Mouse (Mus musculus): Measurements from ENCODE around the gene Tspan11. TPM values are rescaled to one million over a fixed set of nuclear protein-coding genes. Genes with fewer than 3 reads are reported as not detected.

The Tspan11 gene
- polyA plus RNA-seq, 1 experiment from 2014 or later = 17.9 TPM

- no peak overlapping the region for H3K9ac ChIP-seq (ENCODE audit: low read depth, low read length)
- no peaks in the 10 kb centered on the region for H3K36me3 ChIP-seq (ENCODE audit: control insufficient read depth, insufficient read depth, low read length)
- WGBS = 88% methylated on average over 6 of the region's 6 CpGs
- no peak overlapping the region for H3K27ac ChIP-seq (ENCODE audit: low read depth, low read length)
- no peaks in the 10 kb centered on the region for H3K27me3 ChIP-seq (ENCODE audit: control insufficient read depth, insufficient read depth, low read length)
- no peak overlapping the region for H3K4me2 ChIP-seq (replicated peaks; ENCODE audit: low read depth, low read length)
- ATAC-seq (ENCODE audit: low FRiP score) (no peak), DNase-seq (ENCODE audit: low spot score) (no peak)
- no peaks in the 10 kb centered on the region for H3K9me3 ChIP-seq (ENCODE audit: control insufficient read depth, low read length)
- no peaks in the 10 kb centered on the region for H3K4me1 ChIP-seq (replicated peaks; ENCODE audit: control insufficient read depth, insufficient read depth, low read length)
- no peak overlapping the region for H3K4me3 ChIP-seq (ENCODE audit: low read depth, low read length)
Measured at GRCm38 (mm10) chr6:127871436-127871835, 16.0 kb upstream of the Tspan11 start.

GRCm38 (mm10) chr6:127872581-127872980, 14.8 kb upstream of the Tspan11 start:
- H3K27me3 ChIP-seq (ENCODE audit: control insufficient read depth, insufficient read depth, low read length) = no peaks in the 10 kb centered on the region
- H3K27ac ChIP-seq (ENCODE audit: low read depth, low read length) = no peak overlapping the region
- no peak for ATAC-seq (ENCODE audit: low FRiP score)
- H3K9me3 ChIP-seq (ENCODE audit: control insufficient read depth, low read length) = no peaks in the 10 kb centered on the region
- H3K4me3 ChIP-seq (ENCODE audit: low read depth, low read length) = no peak overlapping the region
- no peak for DNase-seq (ENCODE audit: low spot score)
- no peak overlapping the region for H3K9ac ChIP-seq (ENCODE audit: low read depth, low read length)
- no peaks in the 10 kb centered on the region for H3K36me3 ChIP-seq (ENCODE audit: control insufficient read depth, insufficient read depth, low read length)
- 93% methylated on average over 8 of the region's 8 CpGs for WGBS
- H3K4me2 ChIP-seq (replicated peaks; ENCODE audit: low read depth, low read length) = no peak overlapping the region
- H3K4me1 ChIP-seq (replicated peaks; ENCODE audit: control insufficient read depth, insufficient read depth, low read length) = no peaks in the 10 kb centered on the region

- Histone ChIP-seq H3K36me3 (ENCODE audit: control insufficient read depth, insufficient read depth, low read length) (no peaks in the 10 kb centered on the region), H3K27me3 (ENCODE audit: control insufficient read depth, insufficient read depth, low read length) (no peaks in the 10 kb centered on the region), H3K4me2 (replicated peaks; ENCODE audit: low read depth, low read length) (no peak overlapping the region), H3K4me1 (replicated peaks; ENCODE audit: control insufficient read depth, insufficient read depth, low read length) (no peaks in the 10 kb centered on the region), H3K4me3 (ENCODE audit: low read depth, low read length) (no peak overlapping the region), H3K27ac (ENCODE audit: low read depth, low read length) (no peak overlapping the region), H3K9me3 (ENCODE audit: control insufficient read depth, low read length) (peaks cover 4% of the 10 kb centered on the region; the same call in 1 of the 2 replicates), H3K9ac (ENCODE audit: low read depth, low read length) (no peak overlapping the region)
- WGBS = 57% methylated on average over 11 of the region's 11 CpGs
- ATAC-seq (ENCODE audit: low FRiP score) (no peak), DNase-seq (ENCODE audit: low spot score) (no peak)
Measured at GRCm38 (mm10) chr6:127875883-127876282, 11.5 kb upstream of the Tspan11 start.

GRCm38 (mm10) chr6:127876436-127876835, 11.0 kb upstream of the Tspan11 start:
- H3K4me2 ChIP-seq (replicated peaks; ENCODE audit: low read depth, low read length) = no peak overlapping the region
- no peak overlapping the region for H3K9ac ChIP-seq (ENCODE audit: low read depth, low read length)
- no peaks in the 10 kb centered on the region for H3K4me1 ChIP-seq (replicated peaks; ENCODE audit: control insufficient read depth, insufficient read depth, low read length)
- peaks cover 4% of the 10 kb centered on the region; the same call in 1 of the 2 replicates for H3K9me3 ChIP-seq (ENCODE audit: control insufficient read depth, low read length)
- no peaks in the 10 kb centered on the region for H3K36me3 ChIP-seq (ENCODE audit: control insufficient read depth, insufficient read depth, low read length)
- H3K4me3 ChIP-seq (ENCODE audit: low read depth, low read length) = no peak overlapping the region
- H3K27me3 ChIP-seq (ENCODE audit: control insufficient read depth, insufficient read depth, low read length) = no peaks in the 10 kb centered on the region
- H3K27ac ChIP-seq (ENCODE audit: low read depth, low read length) = no peak overlapping the region
- WGBS = 86% methylated on average over 9 of the region's 9 CpGs
- ATAC-seq (ENCODE audit: low FRiP score) (no peak), DNase-seq (ENCODE audit: low spot score) (no peak)

- 85% methylated on average over 12 of the region's 12 CpGs for WGBS
- no peak overlapping the region for H3K4me2 ChIP-seq (replicated peaks; ENCODE audit: low read depth, low read length)
Measured at GRCm38 (mm10) chr6:127877026-127877425, 10.4 kb upstream of the Tspan11 start.

GRCm38 (mm10) chr6:127879472-127879871, 7.9 kb upstream of the Tspan11 start:
- DNase-seq (ENCODE audit: low spot score) = peak; percentile 39
- Histone ChIP-seq H3K9ac (ENCODE audit: low read depth, low read length) (no peak overlapping the region), H3K4me2 (replicated peaks; ENCODE audit: low read depth, low read length) (no peak overlapping the region), H3K4me1 (replicated peaks; ENCODE audit: control insufficient read depth, insufficient read depth, low read length) (no peaks in the 10 kb centered on the region), H3K36me3 (ENCODE audit: control insufficient read depth, insufficient read depth, low read length) (no peaks in the 10 kb centered on the region), H3K27me3 (ENCODE audit: control insufficient read depth, insufficient read depth, low read length) (no peaks in the 10 kb centered on the region), H3K27ac (ENCODE audit: low read depth, low read length) (no peak overlapping the region), H3K9me3 (ENCODE audit: control insufficient read depth, low read length) (peaks cover 4% of the 10 kb centered on the region; the same call in 1 of the 2 replicates), H3K4me3 (ENCODE audit: low read depth, low read length) (no peak overlapping the region)
- WGBS = 88% methylated on average over 6 of the region's 6 CpGs
- ATAC-seq (ENCODE audit: low FRiP score) = no peak

More at GRCm38 (mm10) chr6:127877026-127877425, 10.4 kb upstream of the Tspan11 start:
- H3K27ac ChIP-seq (ENCODE audit: low read depth, low read length) = no peak overlapping the region
- no peaks in the 10 kb centered on the region for H3K27me3 ChIP-seq (ENCODE audit: control insufficient read depth, insufficient read depth, low read length)
- DNase-seq (ENCODE audit: low spot score) = no peak
- H3K9ac ChIP-seq (ENCODE audit: low read depth, low read length) = no peak overlapping the region
- ATAC-seq (ENCODE audit: low FRiP score) = no peak
- H3K36me3 ChIP-seq (ENCODE audit: control insufficient read depth, insufficient read depth, low read length) = no peaks in the 10 kb centered on the region
- peaks cover 4% of the 10 kb centered on the region; the same call in 1 of the 2 replicates for H3K9me3 ChIP-seq (ENCODE audit: control insufficient read depth, low read length)
- no peak overlapping the region for H3K4me3 ChIP-seq (ENCODE audit: low read depth, low read length)
- no peaks in the 10 kb centered on the region for H3K4me1 ChIP-seq (replicated peaks; ENCODE audit: control insufficient read depth, insufficient read depth, low read length)

- 4% methylated on average over 7 of the region's 7 CpGs for WGBS
- Histone ChIP-seq H3K27me3 (ENCODE audit: control insufficient read depth, insufficient read depth, low read length) (no peaks in the 10 kb centered on the region), H3K9me3 (ENCODE audit: control insufficient read depth, low read length) (no peaks in the 10 kb centered on the region), H3K36me3 (ENCODE audit: control insufficient read depth, insufficient read depth, low read length) (no peaks in the 10 kb centered on the region), H3K4me2 (replicated peaks; ENCODE audit: low read depth, low read length) (peak overlapping the region; percentile 63), H3K4me1 (replicated peaks; ENCODE audit: control insufficient read depth, insufficient read depth, low read length) (peaks cover 8% of the 10 kb centered on the region), H3K27ac (ENCODE audit: low read depth, low read length) (no peak overlapping the region), H3K9ac (ENCODE audit: low read depth, low read length) (peak overlapping the region; percentile 71), H3K4me3 (ENCODE audit: low read depth, low read length) (peak overlapping the region; percentile 40)
- peak; percentile 41; the same call in 1 of the 2 replicates for ATAC-seq (ENCODE audit: low FRiP score)
- DNase-seq (ENCODE audit: low spot score) = no peak
Measured at GRCm38 (mm10) chr6:127886916-127887315, 473 bp upstream of the Tspan11 start.

GRCm38 (mm10) chr6:127888581-127888980, 1.2 kb downstream of the Tspan11 start:
- WGBS = 63% methylated on average over 3 of the region's 3 CpGs
- H3K4me2 ChIP-seq (replicated peaks; ENCODE audit: low read depth, low read length) = peak overlapping the region; percentile 63
- DNase-seq (ENCODE audit: low spot score) (no peak), ATAC-seq (ENCODE audit: low FRiP score) (no peak)
- peak overlapping the region; percentile 71 for H3K9ac ChIP-seq (ENCODE audit: low read depth, low read length)
- H3K27ac ChIP-seq (ENCODE audit: low read depth, low read length) = no peak overlapping the region
- no peaks in the 10 kb centered on the region for H3K27me3 ChIP-seq (ENCODE audit: control insufficient read depth, insufficient read depth, low read length)
- no peaks in the 10 kb centered on the region for H3K36me3 ChIP-seq (ENCODE audit: control insufficient read depth, insufficient read depth, low read length)
- no peaks in the 10 kb centered on the region for H3K9me3 ChIP-seq (ENCODE audit: control insufficient read depth, low read length)
- peak overlapping the region; percentile 40 for H3K4me3 ChIP-seq (ENCODE audit: low read depth, low read length)
- H3K4me1 ChIP-seq (replicated peaks; ENCODE audit: control insufficient read depth, insufficient read depth, low read length) = peaks cover 8% of the 10 kb centered on the region

GRCm38 (mm10) chr6:127893611-127894010, 6.2 kb downstream of the Tspan11 start:
- WGBS = 31% methylated on average over 6 of the region's 6 CpGs
- H3K4me3 ChIP-seq (ENCODE audit: low read depth, low read length) = no peak overlapping the region
- H3K9ac ChIP-seq (ENCODE audit: low read depth, low read length) = no peak overlapping the region
- H3K4me1 ChIP-seq (replicated peaks; ENCODE audit: control insufficient read depth, insufficient read depth, low read length) = peaks cover under 1% of the 10 kb centered on the region; the same call in 1 of the 2 replicates
- H3K9me3 ChIP-seq (ENCODE audit: control insufficient read depth, low read length) = no peaks in the 10 kb centered on the region
- no peak for DNase-seq (ENCODE audit: low spot score)
- no peak overlapping the region for H3K4me2 ChIP-seq (replicated peaks; ENCODE audit: low read depth, low read length)
- no peak overlapping the region for H3K27ac ChIP-seq (ENCODE audit: low read depth, low read length)
- H3K36me3 ChIP-seq (ENCODE audit: control insufficient read depth, insufficient read depth, low read length) = no peaks in the 10 kb centered on the region
- ATAC-seq (ENCODE audit: low FRiP score) = no peak
- no peaks in the 10 kb centered on the region for H3K27me3 ChIP-seq (ENCODE audit: control insufficient read depth, insufficient read depth, low read length)

All from hindbrain, embryonic 11.5 days (tissue).